ENCODE assay signal across 14 mouse cellular contexts in genomic region chr9:108750616-108751015, GRCm38 (mm10).
"Had no signal": no experiment of that assay in that cellular context is flagged by ENCODE, and none has a peak within 500 bp of the region (broad histone marks: within the 10 kb centered on the region; RNA-seq: fewer than 3 reads in every experiment).

No protein-coding gene starts in this region.

- DNase-seq: layer of hippocampus, adult 9-11 months; liver, postnatal 0 days; lung, postnatal 14 days; thymus, adult 18-20 months; thymus, postnatal 36 days had no signal

- ATAC-seq: intestine, postnatal 0 days; liver, postnatal 0 days; midbrain, embryonic 15.5 days had no signal

- H3K4me2 ChIP-seq: midbrain, embryonic 12.5 days; midbrain, embryonic 15.5 days; neural tube, embryonic 13.5 days had no signal

- H3K9me3 ChIP-seq: midbrain, embryonic 12.5 days; midbrain, embryonic 15.5 days; neural tube, embryonic 13.5 days had no signal

- H3K27ac ChIP-seq: layer of hippocampus, adult 2 months; left cerebral cortex, adult 2 months; liver, embryonic 14.5 days; macrophage; midbrain, embryonic 12.5 days; midbrain, embryonic 15.5 days; neural tube, embryonic 13.5 days had no signal

- H3K9ac ChIP-seq: liver, embryonic 14.5 days; liver, postnatal 0 days; midbrain, embryonic 12.5 days; midbrain, embryonic 15.5 days; neural tube, embryonic 13.5 days had no signal

- H3K4me1 ChIP-seq: midbrain, embryonic 15.5 days; neural tube, embryonic 13.5 days had no signal

- H3K27me3 ChIP-seq: midbrain, embryonic 12.5 days; midbrain, embryonic 15.5 days; neural tube, embryonic 13.5 days had no signal

- H3K4me3 ChIP-seq: layer of hippocampus, adult 2 months; left cerebral cortex, adult 2 months; midbrain, embryonic 12.5 days; midbrain, embryonic 15.5 days; myocyte; neural tube, embryonic 13.5 days had no signal
